Mouse (Mus musculus): ENCODE results near the gene Paqr8. TPM values are rescaled to one million over a fixed set of nuclear protein-coding genes. Genes with fewer than 3 reads are reported as not detected.

The Paqr8 gene
- total and polyA plus RNA-seq, 3 experiments = 0.46 to 1.8 TPM; not detected in 1

DNA sequence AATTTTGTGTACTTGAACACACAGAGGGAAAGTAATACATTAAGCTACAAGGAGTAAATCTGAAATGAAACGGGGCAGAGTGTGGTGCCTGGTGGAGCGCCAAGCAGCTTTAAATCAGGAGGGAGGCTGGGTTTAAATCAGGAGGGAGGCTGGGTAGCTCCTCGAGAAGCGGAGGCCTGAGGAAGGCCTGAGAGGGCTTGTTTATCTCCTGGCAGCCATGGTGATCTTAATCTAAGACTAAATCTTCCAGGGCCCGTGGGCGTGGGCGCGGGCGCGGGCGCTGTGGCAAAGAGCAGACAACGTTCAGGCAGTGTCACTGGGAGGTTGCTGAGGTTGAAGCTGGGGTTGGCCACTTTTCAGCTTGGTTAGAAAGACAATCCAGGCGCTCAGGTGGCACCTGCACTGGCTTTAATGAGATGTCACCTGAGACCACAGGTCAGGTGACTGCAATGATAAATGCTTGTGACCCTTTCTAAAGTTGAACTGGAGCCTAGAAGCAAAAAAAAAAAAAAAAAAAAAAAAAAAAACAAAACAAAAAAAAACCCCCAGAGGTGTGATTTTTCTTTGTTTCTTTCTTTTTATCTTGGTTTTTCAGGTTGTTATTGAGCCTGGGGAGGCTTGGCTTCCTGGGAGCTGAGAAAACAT is 22.2 kb downstream of the Paqr8 start:
- H3K27me3 ChIP-seq (ENCODE audit: control insufficient read depth in 1 of 2, insufficient read depth in 2 of 2, low read length in 2 of 2) = no peaks in the 10 kb centered on the region
- H3K79me2 ChIP-seq (ENCODE audit: control insufficient read depth, insufficient read depth, low read length, poor library complexity) = no peaks in the 10 kb centered on the region
- H3K36me3 ChIP-seq (ENCODE audit: control insufficient read depth in 1 of 2, insufficient read depth in 2 of 2, low read length in 2 of 2) = peaks cover 0 to 6% of the 10 kb centered on the region in 2 experiments; a peak in 1 of 4 replicates
- no peaks in the 10 kb centered on the region for H3K9me3 ChIP-seq (replicated peaks; ENCODE audit: insufficient read depth, low read length)
- peak; percentile 39 for DNase-seq (ENCODE audit: low read depth, low spot score)
- TF ChIP-seq KAT2A (conservative IDR thresholded peaks at IDR 0.05; ENCODE audit: low read depth, low read length) = no peak
- peak; percentile 51; the same call in 1 of the 2 replicates for TF ChIP-seq RCOR1 (IDR thresholded peaks at IDR 0.05; ENCODE audit: low read depth, low read length)
- peak in 1 of 2 experiments; percentile 43; a peak in 2 of 4 replicates for TF ChIP-seq EP300 (IDR thresholded peaks at IDR 0.05; ENCODE audit: low read depth in 1 of 2, low read length in 2 of 2)
- TF ChIP-seq USF1 (IDR thresholded peaks at IDR 0.05; ENCODE audit: low read depth, low read length) = no peak
- no peak overlapping the region for H3K4me3 ChIP-seq (ENCODE audit: control insufficient read depth in 1 of 2, insufficient read depth in 1 of 2, low read depth in 2 of 2, low read length in 2 of 2)
- peaks cover 0 to 6% of the 10 kb centered on the region in 2 experiments; a peak in 2 of 4 replicates for H3K4me1 ChIP-seq (ENCODE audit: control insufficient read depth in 1 of 2, insufficient read depth in 2 of 2, low read length in 2 of 2)
- H3K9ac ChIP-seq (ENCODE audit: control insufficient read depth, low read depth, low read length, poor library complexity, severe bottlenecking) = no peak overlapping the region
- H3K27ac ChIP-seq (ENCODE audit: control insufficient read depth, low read depth, low read length) = no peak overlapping the region

DNA sequence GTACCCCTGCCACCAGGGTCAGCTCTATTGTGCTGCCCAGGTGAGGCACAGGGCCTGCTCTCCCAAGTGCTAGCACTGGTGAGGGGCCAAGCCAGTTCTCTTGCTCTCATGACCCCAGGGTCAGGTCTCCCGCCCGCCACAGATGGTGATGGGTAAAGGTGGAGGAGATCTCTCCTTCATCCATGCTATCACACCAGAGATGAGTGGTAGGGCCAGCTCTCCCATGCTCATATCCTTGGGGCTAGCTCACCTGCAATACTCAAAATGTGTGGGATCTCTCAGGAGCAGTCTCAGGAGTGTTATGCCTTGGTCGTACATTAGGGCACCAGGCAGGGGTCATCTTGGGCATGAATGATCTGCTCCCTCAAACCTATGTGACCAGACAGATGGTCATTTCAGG is 24.4 kb downstream of the Paqr8 start:
- no peak overlapping the region for H3K4me3 ChIP-seq (ENCODE audit: control insufficient read depth in 1 of 2, insufficient read depth in 1 of 2, low read depth in 2 of 2, low read length in 2 of 2)
- H3K27me3 ChIP-seq (ENCODE audit: control insufficient read depth in 1 of 2, insufficient read depth in 2 of 2, low read length in 2 of 2) = no peaks in the 10 kb centered on the region
- no peaks in the 10 kb centered on the region for H3K79me2 ChIP-seq (ENCODE audit: control insufficient read depth, insufficient read depth, low read length, poor library complexity)
- no peak overlapping the region for H3K27ac ChIP-seq (ENCODE audit: control insufficient read depth, low read depth, low read length)
- H3K4me1 ChIP-seq (ENCODE audit: control insufficient read depth in 1 of 2, insufficient read depth in 2 of 2, low read length in 2 of 2) = peaks cover 0 to 6% of the 10 kb centered on the region in 2 experiments; a peak in 2 of 4 replicates
- no peaks in the 10 kb centered on the region for H3K9me3 ChIP-seq (replicated peaks; ENCODE audit: insufficient read depth, low read length)
- no peak overlapping the region for H3K9ac ChIP-seq (ENCODE audit: control insufficient read depth, low read depth, low read length, poor library complexity, severe bottlenecking)
- DNase-seq (ENCODE audit: low read depth, low spot score) = no peak
- TF ChIP-seq NRF1 (IDR thresholded peaks at IDR 0.05; ENCODE audit: insufficient read depth, low read depth, low read length, poor library complexity, severe bottlenecking) (no peak), ZC3H11A (IDR thresholded peaks at IDR 0.05; ENCODE audit: low read depth, low read length) (no peak), MAZ (IDR thresholded peaks at IDR 0.05; ENCODE audit: low read depth, low read length) (no peak), MYC (IDR thresholded peaks at IDR 0.05; ENCODE audit: low read depth, low read length) (no peak), KAT2A (conservative IDR thresholded peaks at IDR 0.05; ENCODE audit: low read depth, low read length) (no peak), RCOR1 (IDR thresholded peaks at IDR 0.05; ENCODE audit: low read depth, low read length) (no peak), ELF1 (IDR thresholded peaks at IDR 0.05; ENCODE audit: low read depth, low read length) (no peak), MAX (IDR thresholded peaks at IDR 0.05; ENCODE audit: low read length) (no peak), MAFK (IDR thresholded peaks at IDR 0.05; ENCODE audit: borderline replicate concordance, low read depth, low read length) (no peak)
- peaks cover 0 to 6% of the 10 kb centered on the region in 2 experiments; a peak in 1 of 4 replicates for H3K36me3 ChIP-seq (ENCODE audit: control insufficient read depth in 1 of 2, insufficient read depth in 2 of 2, low read length in 2 of 2)

DNA sequence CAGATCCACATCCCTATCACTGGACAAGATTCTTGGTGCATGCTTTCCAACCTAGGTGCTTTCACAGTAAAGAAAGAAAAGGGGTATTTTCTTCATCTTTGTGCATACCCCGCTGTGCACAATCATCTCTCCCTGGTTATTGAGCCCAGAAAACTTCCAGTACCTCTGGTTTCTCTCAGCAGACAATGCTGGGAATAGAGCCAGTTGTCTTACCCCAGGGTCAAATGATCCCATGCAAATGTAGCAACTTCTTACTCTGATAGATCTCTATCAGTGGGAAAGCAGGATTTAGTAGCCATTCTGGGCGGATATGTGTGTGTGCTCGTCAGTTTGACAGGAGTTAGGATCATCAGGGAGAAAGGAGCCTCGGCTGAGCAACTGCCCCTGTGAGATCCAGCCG is 25.2 kb downstream of the Paqr8 start:
- Histone ChIP-seq H3K27ac (ENCODE audit: control insufficient read depth, low read depth, low read length) (no peak overlapping the region), H3K9ac (ENCODE audit: control insufficient read depth, low read depth, low read length, poor library complexity, severe bottlenecking) (no peak overlapping the region), H3K36me3 (ENCODE audit: control insufficient read depth in 1 of 2, insufficient read depth in 2 of 2, low read length in 2 of 2) (peaks cover 0 to 6% of the 10 kb centered on the region in 2 experiments; a peak in 1 of 4 replicates), H3K79me2 (ENCODE audit: control insufficient read depth, insufficient read depth, low read length, poor library complexity) (no peaks in the 10 kb centered on the region), H3K9me3 (replicated peaks; ENCODE audit: insufficient read depth, low read length) (no peaks in the 10 kb centered on the region), H3K27me3 (ENCODE audit: control insufficient read depth in 1 of 2, insufficient read depth in 2 of 2, low read length in 2 of 2) (no peaks in the 10 kb centered on the region), H3K4me3 (ENCODE audit: control insufficient read depth in 1 of 2, insufficient read depth in 1 of 2, low read depth in 2 of 2, low read length in 2 of 2) (no peak overlapping the region), H3K4me1 (ENCODE audit: control insufficient read depth in 1 of 2, insufficient read depth in 2 of 2, low read length in 2 of 2) (peaks cover 0 to 6% of the 10 kb centered on the region in 2 experiments; a peak in 2 of 4 replicates)
- TF ChIP-seq ZNF384 (IDR thresholded peaks at IDR 0.05; ENCODE audit: low read depth, low read length) (no peak), MXI1 (IDR thresholded peaks at IDR 0.05; ENCODE audit: low read depth, low read length) (no peak)
- DNase-seq (ENCODE audit: low read depth, low spot score) = no peak
